Mouse (Mus musculus): Measurements from ENCODE around the gene Gm10135. TPM values are rescaled to one million over a fixed set of nuclear protein-coding genes. Genes with fewer than 3 reads are reported as not detected.

The Gm10135 gene
- polyA plus RNA-seq, 1 experiment from 2014 or later: not detected

DNA sequence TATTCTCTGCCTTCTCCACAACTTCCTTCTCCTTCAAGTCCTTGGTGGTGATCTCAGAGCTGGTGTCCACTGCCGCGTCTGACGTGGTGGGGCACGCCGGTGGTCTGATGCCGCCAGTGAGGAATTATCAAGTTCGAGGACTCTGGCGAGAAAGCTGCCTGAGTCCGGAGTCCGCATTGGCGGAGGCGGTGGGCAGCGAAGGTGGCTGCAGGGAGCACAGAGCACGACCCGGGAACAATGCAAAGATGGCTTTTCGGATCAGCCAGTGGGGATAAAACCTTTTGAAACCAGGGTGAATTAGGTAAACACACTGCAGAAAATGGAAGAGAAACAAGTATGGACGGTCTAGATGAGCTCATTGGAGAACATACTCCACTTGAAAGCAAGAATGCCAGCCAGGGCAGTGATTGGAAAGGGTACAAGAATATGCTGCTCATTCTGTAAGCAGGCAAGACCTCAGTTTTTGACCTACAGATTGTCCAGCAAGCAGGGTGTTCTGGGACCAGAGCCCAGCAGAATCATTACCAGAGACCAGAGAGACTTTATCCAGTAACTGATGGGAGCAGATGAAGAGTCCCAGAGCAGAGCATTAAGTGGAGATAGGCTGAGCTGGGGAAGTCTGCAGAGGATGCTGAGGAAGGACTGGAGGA lies 41.4 kb downstream of the Gm10135 start:
- no peaks in the 10 kb centered on the region for H3K9me3 ChIP-seq (ENCODE audit: low read length)
- no peak for ATAC-seq
- WGBS (ENCODE audit: insufficient replicate concordance): 91% methylated on average over 17 of the region's 17 CpGs

DNA sequence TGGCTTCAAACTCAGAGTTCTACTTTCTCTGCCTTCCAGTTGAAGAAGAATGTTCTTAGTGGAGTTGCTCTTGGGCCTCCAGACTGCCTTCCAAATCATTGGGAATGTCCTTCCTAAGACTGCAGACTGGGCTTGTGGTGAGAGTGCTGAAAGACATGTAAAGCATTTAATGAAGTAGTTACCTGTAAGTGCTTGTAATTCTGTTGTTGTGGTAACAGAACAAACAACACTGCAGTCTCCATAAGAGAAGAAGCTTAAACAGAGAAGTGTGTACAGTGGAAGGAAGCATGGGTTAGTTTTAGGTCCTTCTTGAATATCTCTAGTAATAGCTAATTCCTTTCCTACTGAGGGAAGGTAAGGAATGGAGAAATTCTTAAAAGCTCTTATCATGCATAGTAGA lies 47.4 kb downstream of the Gm10135 start:
- Histone ChIP-seq H3K4me1 (ENCODE audit: insufficient read depth) (0 out of 2 replicates have a peak, but pooled peaks cover 3% of the 10 kb centered on the region), H3K9ac (replicated peaks) (no peak overlapping the region), H3K27ac (ENCODE audit: low read depth) (no peak overlapping the region), H3K36me3 (replicated peaks; ENCODE audit: insufficient read depth, low read length) (no peaks in the 10 kb centered on the region), H3K4me3 (ENCODE audit: low read depth, low read length) (no peak overlapping the region), H3K27me3 (ENCODE audit: insufficient read depth, low read length) (no peaks in the 10 kb centered on the region), H3K4me2 (ENCODE audit: low read depth, low read length) (no peak overlapping the region), H3K9me3 (ENCODE audit: low read length) (no peaks in the 10 kb centered on the region)
- TF ChIP-seq CTCF (IDR thresholded peaks at IDR 0.05; ENCODE audit: low read depth): no peak
- TF ChIP-seq EP300 (IDR thresholded peaks at IDR 0.05; ENCODE audit: low read depth): no peak
- ATAC-seq (no peak), DNase-seq (no peak)

More for the DNA sequence above, 41.4 kb downstream of the Gm10135 start:
- Histone ChIP-seq H3K4me1 (ENCODE audit: insufficient read depth) (no peaks in the 10 kb centered on the region), H3K27me3 (ENCODE audit: insufficient read depth, low read length) (no peaks in the 10 kb centered on the region), H3K9ac (replicated peaks) (no peak overlapping the region), H3K27ac (ENCODE audit: low read depth) (no peak overlapping the region), H3K4me2 (ENCODE audit: low read depth, low read length) (no peak overlapping the region), H3K4me3 (ENCODE audit: low read depth, low read length) (no peak overlapping the region), H3K36me3 (replicated peaks; ENCODE audit: insufficient read depth, low read length) (no peaks in the 10 kb centered on the region)
- no peak for TF ChIP-seq CTCF (IDR thresholded peaks at IDR 0.05; ENCODE audit: low read depth)
- DNase-seq: no peak

DNA sequence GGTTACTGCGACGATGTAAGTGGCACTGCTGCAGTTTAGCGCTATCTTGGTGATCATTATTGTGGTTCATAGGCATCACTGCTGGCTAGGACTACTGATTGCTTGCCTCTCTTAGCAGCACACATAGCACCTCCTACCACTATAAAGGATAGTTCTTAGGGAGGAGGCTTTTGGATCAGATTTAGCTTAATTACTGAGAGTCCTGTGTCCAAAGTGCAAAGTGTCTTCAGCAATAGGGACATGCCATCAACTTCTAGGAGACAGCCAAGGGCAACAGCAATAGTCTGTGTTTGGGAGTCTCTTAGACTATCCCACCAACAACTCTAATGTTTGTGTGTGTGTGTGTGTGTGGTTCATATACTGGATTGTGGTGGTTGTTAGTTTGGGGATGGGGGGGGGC lies 51.7 kb downstream of the Gm10135 start:
- no peak overlapping the region for H3K9ac ChIP-seq (replicated peaks)
- H3K27ac ChIP-seq (ENCODE audit: low read depth): no peak overlapping the region
- TF ChIP-seq CTCF (IDR thresholded peaks at IDR 0.05; ENCODE audit: low read depth) (no peak), EP300 (IDR thresholded peaks at IDR 0.05; ENCODE audit: low read depth) (no peak)
- DNase-seq: no peak
- whole genome bisulfite sequencing (ENCODE audit: insufficient replicate concordance): 83% methylated on average over 3 of the region's 3 CpGs
- no peaks in the 10 kb centered on the region for H3K9me3 ChIP-seq (ENCODE audit: low read length)
- H3K4me3 ChIP-seq (ENCODE audit: low read depth, low read length): no peak overlapping the region
- ATAC-seq: no peak
- no peaks in the 10 kb centered on the region for H3K27me3 ChIP-seq (ENCODE audit: insufficient read depth, low read length)
- H3K4me2 ChIP-seq (ENCODE audit: low read depth, low read length): no peak overlapping the region
- 0 out of 2 replicates have a peak, but pooled peaks cover 5% of the 10 kb centered on the region for H3K4me1 ChIP-seq (ENCODE audit: insufficient read depth)
- H3K36me3 ChIP-seq (replicated peaks; ENCODE audit: insufficient read depth, low read length): no peaks in the 10 kb centered on the region

DNA sequence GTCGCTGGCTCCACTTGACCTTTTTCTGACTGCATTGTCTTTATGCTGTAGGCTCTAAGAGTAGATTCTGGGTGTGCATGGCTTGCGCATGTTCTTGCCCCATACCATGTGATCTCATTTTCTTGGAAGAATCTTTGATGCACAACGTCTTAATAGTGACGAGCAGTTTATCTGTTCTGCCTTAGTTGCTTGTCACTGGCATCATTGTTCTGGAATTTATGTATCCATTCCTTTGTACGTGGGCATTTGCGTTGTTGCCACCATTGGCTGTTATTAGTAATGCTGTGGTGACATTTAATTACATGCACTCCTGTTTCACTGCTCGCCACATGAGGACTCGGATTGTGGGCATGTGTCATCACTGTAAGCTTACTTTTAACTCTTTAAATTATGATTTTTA lies 53.3 kb downstream of the Gm10135 start:
- no peak for TF ChIP-seq EP300 (IDR thresholded peaks at IDR 0.05; ENCODE audit: low read depth)
- TF ChIP-seq CTCF (IDR thresholded peaks at IDR 0.05; ENCODE audit: low read depth): no peak
- Histone ChIP-seq H3K4me3 (ENCODE audit: low read depth, low read length) (no peak overlapping the region), H3K9ac (replicated peaks) (no peak overlapping the region), H3K4me1 (ENCODE audit: insufficient read depth) (peaks cover 13% of the 10 kb centered on the region), H3K9me3 (ENCODE audit: low read length) (no peaks in the 10 kb centered on the region), H3K27me3 (ENCODE audit: insufficient read depth, low read length) (no peaks in the 10 kb centered on the region), H3K36me3 (replicated peaks; ENCODE audit: insufficient read depth, low read length) (no peaks in the 10 kb centered on the region), H3K27ac (ENCODE audit: low read depth) (no peak overlapping the region), H3K4me2 (ENCODE audit: low read depth, low read length) (no peak overlapping the region)
- DNase-seq: no peak
- WGBS (ENCODE audit: insufficient replicate concordance): 89% methylated on average over 8 of the region's 8 CpGs
- no peak for ATAC-seq

DNA sequence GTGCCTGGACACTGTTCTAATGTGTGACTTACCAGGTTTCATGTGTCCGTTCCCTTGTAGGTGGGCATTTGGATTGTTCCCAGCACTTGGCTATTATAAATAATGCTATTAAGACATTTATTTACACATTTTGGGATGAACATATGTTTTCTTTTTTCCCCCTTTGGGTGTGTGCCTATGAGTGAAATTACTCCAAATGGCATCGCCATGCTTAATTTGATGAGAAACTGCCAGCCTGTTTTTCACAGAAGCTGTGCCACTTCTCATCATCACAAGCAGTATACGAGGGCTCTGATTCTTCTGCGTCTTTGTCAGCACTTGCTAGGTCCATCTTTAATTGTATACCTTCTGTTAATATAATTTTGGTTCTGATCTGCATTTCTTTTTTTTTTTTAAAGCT lies 54.1 kb downstream of the Gm10135 start:
- H3K4me2 ChIP-seq (ENCODE audit: low read depth, low read length): no peak overlapping the region
- H3K36me3 ChIP-seq (replicated peaks; ENCODE audit: insufficient read depth, low read length): no peaks in the 10 kb centered on the region
- peaks cover 20% of the 10 kb centered on the region for H3K4me1 ChIP-seq (ENCODE audit: insufficient read depth)
- H3K27me3 ChIP-seq (ENCODE audit: insufficient read depth, low read length): no peaks in the 10 kb centered on the region
- WGBS (ENCODE audit: insufficient replicate concordance): 87% methylated on average over 4 of the region's 4 CpGs
- H3K9me3 ChIP-seq (ENCODE audit: low read length): no peaks in the 10 kb centered on the region
- no peak for ATAC-seq
- DNase-seq: no peak
- no peak for TF ChIP-seq CTCF (IDR thresholded peaks at IDR 0.05; ENCODE audit: low read depth)
- no peak for TF ChIP-seq EP300 (IDR thresholded peaks at IDR 0.05; ENCODE audit: low read depth)
- H3K9ac ChIP-seq (replicated peaks): no peak overlapping the region
- no peak overlapping the region for H3K4me3 ChIP-seq (ENCODE audit: low read depth, low read length)
- no peak overlapping the region for H3K27ac ChIP-seq (ENCODE audit: low read depth)

DNA sequence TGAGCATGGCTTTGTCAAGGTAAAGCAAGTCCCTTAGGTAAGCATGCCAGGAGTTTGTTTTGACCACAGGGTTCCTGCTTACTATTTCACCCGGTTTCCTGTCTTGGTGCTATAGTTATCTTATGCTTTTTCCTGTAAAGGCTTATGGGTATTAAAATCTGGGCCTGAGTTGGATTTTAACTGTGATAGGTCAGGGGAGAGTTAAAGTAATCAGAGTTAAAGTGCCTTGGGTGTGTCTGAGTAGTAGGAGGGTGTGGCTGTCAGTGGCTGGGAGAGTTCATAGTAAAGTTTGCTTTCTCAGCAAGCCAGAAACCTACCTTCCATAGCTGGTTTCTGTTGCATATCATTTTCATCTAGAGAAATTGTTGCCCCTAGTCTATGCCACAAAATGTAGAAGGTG lies 57.7 kb downstream of the Gm10135 start:
- Histone ChIP-seq H3K9ac (replicated peaks) (no peak overlapping the region), H3K4me3 (ENCODE audit: low read depth, low read length) (no peak overlapping the region), H3K4me2 (ENCODE audit: low read depth, low read length) (no peak overlapping the region), H3K36me3 (replicated peaks; ENCODE audit: insufficient read depth, low read length) (no peaks in the 10 kb centered on the region), H3K9me3 (ENCODE audit: low read length) (no peaks in the 10 kb centered on the region), H3K27me3 (ENCODE audit: insufficient read depth, low read length) (no peaks in the 10 kb centered on the region), H3K4me1 (ENCODE audit: insufficient read depth) (peaks cover 30% of the 10 kb centered on the region), H3K27ac (ENCODE audit: low read depth) (no peak overlapping the region)
- DNase-seq (no peak), ATAC-seq (no peak)
- TF ChIP-seq CTCF (IDR thresholded peaks at IDR 0.05; ENCODE audit: low read depth) (no peak), EP300 (IDR thresholded peaks at IDR 0.05; ENCODE audit: low read depth) (no peak)
- 12% methylated on average over 1 of the region's 1 CpGs for WGBS (ENCODE audit: insufficient replicate concordance)

DNA sequence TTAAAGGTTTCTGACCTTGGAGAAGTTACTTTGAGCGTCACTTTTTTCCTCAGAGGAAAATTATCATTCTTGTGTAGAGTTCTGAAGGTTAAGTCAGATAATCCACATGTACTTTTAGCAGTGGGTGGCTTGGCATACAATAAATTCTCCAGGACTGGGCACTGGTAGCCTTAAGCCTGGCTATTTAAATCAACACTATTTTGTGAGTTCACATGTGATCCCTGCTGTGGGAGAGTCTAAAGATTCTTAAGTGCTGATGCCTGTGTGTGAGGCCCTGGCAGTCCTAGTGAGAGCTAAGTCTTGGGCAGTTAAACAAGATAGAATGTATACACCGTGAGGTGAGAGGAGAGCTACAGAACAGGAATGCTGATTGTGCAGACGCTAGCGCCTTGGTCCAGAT lies 58.5 kb downstream of the Gm10135 start:
- no peak for DNase-seq
- H3K27me3 ChIP-seq (ENCODE audit: insufficient read depth, low read length): no peaks in the 10 kb centered on the region
- H3K4me2 ChIP-seq (ENCODE audit: low read depth, low read length): peak overlapping the region; percentile 96
- no peaks in the 10 kb centered on the region for H3K36me3 ChIP-seq (replicated peaks; ENCODE audit: insufficient read depth, low read length)
- WGBS (ENCODE audit: insufficient replicate concordance): 63% methylated on average over 4 of the region's 4 CpGs
- no peak overlapping the region for H3K4me3 ChIP-seq (ENCODE audit: low read depth, low read length)
- no peak for ATAC-seq
- H3K27ac ChIP-seq (ENCODE audit: low read depth): no peak overlapping the region
- TF ChIP-seq CTCF (IDR thresholded peaks at IDR 0.05; ENCODE audit: low read depth): no peak
- no peak for TF ChIP-seq EP300 (IDR thresholded peaks at IDR 0.05; ENCODE audit: low read depth)
- H3K9ac ChIP-seq (replicated peaks): peak overlapping the region; percentile 92; the same call in 1 of the 2 replicates
- no peaks in the 10 kb centered on the region for H3K9me3 ChIP-seq (ENCODE audit: low read length)
- H3K4me1 ChIP-seq (ENCODE audit: insufficient read depth): peaks cover 32% of the 10 kb centered on the region

Other genes starting within 250 kb of the Gm10135 start
- 0.27 and 0.32 TPM in 2 replicates for gene Txk, start 221.9 kb downstream of the Gm10135 start, polyA plus RNA-seq (2015; fragmentation: Nextera tagmentation; extraction: Ambion mirVana)
- gene Tec, start 106.2 kb downstream of the Gm10135 start, polyA plus RNA-seq (2015; fragmentation: Nextera tagmentation; extraction: Ambion mirVana): 7.5 and 9.2 TPM in 2 replicates
- 4.2 and 5.5 TPM in 2 replicates for gene Slain2, start 60.4 kb downstream of the Gm10135 start, polyA plus RNA-seq (2015; fragmentation: Nextera tagmentation; extraction: Ambion mirVana)
- not detected in 2 replicates for gene Slc10a4, start 32.2 kb upstream of the Gm10135 start, polyA plus RNA-seq (2015; fragmentation: Nextera tagmentation; extraction: Ambion mirVana)

All from liver, postnatal 0 days (tissue).